Mouse (Mus musculus): ENCODE data around the gene Pakap. TPM values are rescaled to one million over a fixed set of nuclear protein-coding genes. Genes with fewer than 3 reads are reported as not detected.

The Pakap gene
- polyA plus RNA-seq, 1 experiment, result 0.63 TPM

DNA sequence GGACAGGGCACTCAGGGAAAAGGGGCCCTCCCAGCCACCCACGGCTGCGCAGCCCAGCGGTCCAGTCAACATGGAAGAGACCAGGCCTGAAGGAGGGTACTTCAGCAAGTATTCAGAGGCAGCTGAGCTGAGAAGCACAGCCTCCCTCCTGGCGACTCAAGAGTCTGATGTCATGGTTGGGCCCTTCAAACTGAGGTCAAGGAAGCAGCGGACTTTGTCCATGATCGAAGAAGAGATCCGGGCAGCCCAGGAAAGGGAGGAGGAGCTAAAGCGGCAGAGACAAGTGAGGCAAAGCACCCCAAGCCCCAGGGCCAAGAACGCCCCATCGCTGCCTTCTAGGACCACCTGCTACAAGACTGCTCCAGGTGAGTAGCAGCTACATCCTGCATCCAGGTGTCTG, 288.7 kb downstream of the Pakap start:
- H3K4me1 ChIP-seq, result peaks cover 7% of the 10 kb centered on the region
- peaks cover 4% of the 10 kb centered on the region for H3K27me3 ChIP-seq (replicated peaks)
- peaks cover 47% of the 10 kb centered on the region for H3K36me3 ChIP-seq (replicated peaks; ENCODE audit: low read length)
- peaks cover 3% of the 10 kb centered on the region; the same call in 1 of the 2 replicates for H3K9me3 ChIP-seq
- TF ChIP-seq FLI1 (IDR thresholded peaks at IDR 0.05; ENCODE audit: low read length), result no peak
- TF ChIP-seq GATA1 (IDR thresholded peaks at IDR 0.05; ENCODE audit: borderline replicate concordance, low read length), result no peak
- H3K4me3 ChIP-seq (replicated peaks), result no peak overlapping the region

GRCm38 (mm10) chr4:57860204-57860611, 292.2 kb downstream of the Pakap start:
- Histone ChIP-seq H3K4me1 (peaks cover 11% of the 10 kb centered on the region), H3K4me3 (replicated peaks) (no peak overlapping the region), H3K9me3 (peaks cover 3% of the 10 kb centered on the region; the same call in 1 of the 2 replicates), H3K27me3 (replicated peaks) (peaks cover 4% of the 10 kb centered on the region), H3K36me3 (replicated peaks; ENCODE audit: low read length) (peaks cover 37% of the 10 kb centered on the region)
- TF ChIP-seq FLI1 (IDR thresholded peaks at IDR 0.05; ENCODE audit: low read length) (no peak), GATA1 (IDR thresholded peaks at IDR 0.05; ENCODE audit: borderline replicate concordance, low read length) (no peak)

GRCm38 (mm10) chr4:57861166-57861565, 293.2 kb downstream of the Pakap start:
- H3K4me1 ChIP-seq, result peaks cover 11% of the 10 kb centered on the region
- H3K27me3 ChIP-seq (replicated peaks), result no peaks in the 10 kb centered on the region
- TF ChIP-seq FLI1 (IDR thresholded peaks at IDR 0.05; ENCODE audit: low read length) (no peak), GATA1 (IDR thresholded peaks at IDR 0.05; ENCODE audit: borderline replicate concordance, low read length) (no peak)
- H3K9me3 ChIP-seq, result peaks cover 3% of the 10 kb centered on the region; the same call in 1 of the 2 replicates
- no peak overlapping the region for H3K4me3 ChIP-seq (replicated peaks)
- H3K36me3 ChIP-seq (replicated peaks; ENCODE audit: low read length), result peaks cover 28% of the 10 kb centered on the region

GRCm38 (mm10) chr4:57861856-57862255, 293.9 kb downstream of the Pakap start:
- TF ChIP-seq FLI1 (IDR thresholded peaks at IDR 0.05; ENCODE audit: low read length), result no peak
- TF ChIP-seq GATA1 (IDR thresholded peaks at IDR 0.05; ENCODE audit: borderline replicate concordance, low read length), result no peak

GRCm38 (mm10) chr4:57862269-57862986, 294.4 kb downstream of the Pakap start:
- no peaks in the 10 kb centered on the region for H3K9me3 ChIP-seq
- no peaks in the 10 kb centered on the region for H3K27me3 ChIP-seq (replicated peaks)
- H3K4me3 ChIP-seq (replicated peaks), result no peak overlapping the region
- no peak for TF ChIP-seq FLI1 (IDR thresholded peaks at IDR 0.05; ENCODE audit: low read length)
- H3K36me3 ChIP-seq (replicated peaks; ENCODE audit: low read length), result peaks cover 15% of the 10 kb centered on the region
- peaks cover 11% of the 10 kb centered on the region for H3K4me1 ChIP-seq

More at GRCm38 (mm10) chr4:57861856-57862255, 293.9 kb downstream of the Pakap start:
- Histone ChIP-seq H3K27me3 (replicated peaks) (no peaks in the 10 kb centered on the region), H3K36me3 (replicated peaks; ENCODE audit: low read length) (peaks cover 21% of the 10 kb centered on the region), H3K4me1 (peaks cover 11% of the 10 kb centered on the region), H3K4me3 (replicated peaks) (no peak overlapping the region), H3K9me3 (peaks cover 1% of the 10 kb centered on the region; the same call in 1 of the 2 replicates)

DNA sequence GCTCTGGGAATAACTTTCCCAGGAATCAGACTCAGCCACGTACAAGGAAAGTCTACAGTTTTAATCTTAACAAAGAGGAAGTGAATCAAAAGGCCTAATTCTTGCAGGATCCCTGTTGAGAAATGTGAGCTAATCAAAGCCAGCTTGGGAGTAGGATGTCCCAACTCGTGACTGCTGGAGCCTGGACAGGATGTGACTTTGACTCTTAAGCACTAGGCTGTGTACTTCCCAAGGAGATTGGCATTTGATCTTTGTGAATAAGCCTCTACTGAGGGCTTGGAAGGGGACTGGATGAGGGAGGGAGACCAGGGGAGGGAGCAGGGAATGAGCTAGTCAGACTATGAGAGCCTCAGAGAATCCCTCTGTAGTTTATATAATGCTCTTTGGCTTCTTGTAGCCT, 298.1 kb downstream of the Pakap start:
- no peak for TF ChIP-seq FLI1 (IDR thresholded peaks at IDR 0.05; ENCODE audit: low read length)
- TF ChIP-seq GATA1 (IDR thresholded peaks at IDR 0.05; ENCODE audit: borderline replicate concordance, low read length), result no peak

GRCm38 (mm10) chr4:57866990-57867389, 299.0 kb downstream of the Pakap start:
- Histone ChIP-seq H3K36me3 (replicated peaks; ENCODE audit: low read length) (no peaks in the 10 kb centered on the region), H3K9me3 (no peaks in the 10 kb centered on the region), H3K4me1 (0 out of 2 replicates have a peak, but pooled peaks cover 1% of the 10 kb centered on the region), H3K27me3 (replicated peaks) (no peaks in the 10 kb centered on the region), H3K4me3 (replicated peaks) (no peak overlapping the region)
- no peak for TF ChIP-seq FLI1 (IDR thresholded peaks at IDR 0.05; ENCODE audit: low read length)
- no peak for TF ChIP-seq GATA1 (IDR thresholded peaks at IDR 0.05; ENCODE audit: borderline replicate concordance, low read length)

More for the DNA sequence above, 298.1 kb downstream of the Pakap start:
- no peaks in the 10 kb centered on the region for H3K27me3 ChIP-seq (replicated peaks)
- no peak overlapping the region for H3K4me3 ChIP-seq (replicated peaks)
- H3K9me3 ChIP-seq, result no peaks in the 10 kb centered on the region
- peaks cover 9% of the 10 kb centered on the region for H3K4me1 ChIP-seq
- H3K36me3 ChIP-seq (replicated peaks; ENCODE audit: low read length), result no peaks in the 10 kb centered on the region

DNA sequence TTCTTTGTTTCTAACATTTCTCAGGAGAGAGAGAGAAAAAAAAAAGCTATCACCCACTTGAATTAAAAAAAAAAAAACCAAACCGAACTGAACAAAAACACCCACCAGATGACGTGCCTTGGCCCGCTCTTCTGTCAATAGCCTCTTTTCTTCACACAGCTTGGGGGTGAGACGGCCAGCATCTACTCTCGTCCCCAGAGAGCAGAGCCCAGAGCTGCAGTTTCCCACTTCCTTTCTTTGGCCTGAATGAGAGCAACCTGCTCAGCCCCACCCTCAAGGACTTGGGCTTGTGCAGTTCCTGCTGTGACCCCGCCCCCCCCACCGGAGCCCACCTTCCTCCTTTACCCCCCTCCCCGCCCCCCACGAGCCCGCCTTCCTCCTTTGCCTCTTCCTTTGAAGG, 299.5 kb downstream of the Pakap start:
- Histone ChIP-seq H3K36me3 (replicated peaks; ENCODE audit: low read length) (no peaks in the 10 kb centered on the region), H3K4me1 (no peaks in the 10 kb centered on the region), H3K27me3 (replicated peaks) (no peaks in the 10 kb centered on the region), H3K9me3 (no peaks in the 10 kb centered on the region), H3K4me3 (replicated peaks) (no peak overlapping the region)
- TF ChIP-seq GATA1 (IDR thresholded peaks at IDR 0.05; ENCODE audit: borderline replicate concordance, low read length) (no peak), FLI1 (IDR thresholded peaks at IDR 0.05; ENCODE audit: low read length) (no peak)

- Histone ChIP-seq H3K36me3 (replicated peaks; ENCODE audit: low read length) (peaks cover 5% of the 10 kb centered on the region), H3K4me3 (replicated peaks) (no peak overlapping the region), H3K27me3 (replicated peaks) (no peaks in the 10 kb centered on the region), H3K4me1 (peaks cover 8% of the 10 kb centered on the region), H3K9me3 (peaks cover 9% of the 10 kb centered on the region)
- no peak for TF ChIP-seq GATA1 (IDR thresholded peaks at IDR 0.05; ENCODE audit: borderline replicate concordance, low read length)
These were observed 311.2 kb downstream of the Pakap start for GRCm38 (mm10) chr4:57879137-57879536.

- Histone ChIP-seq H3K27me3 (replicated peaks) (no peaks in the 10 kb centered on the region), H3K9me3 (peaks cover 9% of the 10 kb centered on the region), H3K36me3 (replicated peaks; ENCODE audit: low read length) (peaks cover 5% of the 10 kb centered on the region), H3K4me3 (replicated peaks) (no peak overlapping the region), H3K4me1 (peaks cover 8% of the 10 kb centered on the region)
- TF ChIP-seq GATA1 (IDR thresholded peaks at IDR 0.05; ENCODE audit: borderline replicate concordance, low read length) (no peak), FLI1 (IDR thresholded peaks at IDR 0.05; ENCODE audit: low read length) (no peak)
These were observed 311.9 kb downstream of the Pakap start for GRCm38 (mm10) chr4:57879804-57880357.

All from megakaryocyte, embryonic 14.5 days (primary cell).